Mouse (Mus musculus) kidney, postnatal 0 days (tissue): ENCODE results near the gene Dusp8. TPM values are rescaled to one million over a fixed set of nuclear protein-coding genes. Genes with fewer than 3 reads are reported as not detected.

Experiments
- ATAC-seq: fragments of 200-750 bp; cut with Nextera tagmentation; replicated peaks from 2 replicates; pipeline ENCODE4 v1.8.0; 2017; ENCODE audit warnings: low read depth, moderate number of reproducible peaks, moderate TSS enrichment, moderate library complexity; ENCODE audit not compliant: low FRiP score
- DNase-seq: peaks from one replicate; pipeline ENCODE4 v3.0.0-alpha.2; 2016; ENCODE audit warnings: low spot score
- H3K27ac ChIP-seq: fragments of 300-500 bp; sonication (generic); 2 replicates; pipeline ENCODE4 v1.5.1; 2014; ENCODE audit warnings: mild to moderate bottlenecking
- H3K27me3 ChIP-seq: fragments of 300-500 bp; sonication (generic); 2 replicates; pipeline ENCODE4 v1.6.1; 2014; ENCODE audit warnings: low read length, mixed read lengths; ENCODE audit not compliant: insufficient read depth
- H3K36me3 ChIP-seq: fragments of 300-500 bp; sonication (generic); 2 replicates; pipeline ENCODE4 v1.6.1; 2014; ENCODE audit warnings: low read length, mixed read lengths; ENCODE audit not compliant: insufficient read depth
- H3K4me1 ChIP-seq: fragments of 300-500 bp; sonication (generic); replicated peaks from 2 replicates; pipeline ENCODE4 v1.6.1; 2014; ENCODE audit warnings: antibody characterized with exemption, low read length, mixed read lengths; ENCODE audit not compliant: insufficient read depth
- H3K4me2 ChIP-seq: fragments of 300-500 bp; sonication (generic); 2 replicates; pipeline ENCODE4 v1.6.1; 2014; ENCODE audit warnings: mild to moderate bottlenecking, low read length, moderate library complexity, mixed read lengths
- H3K4me3 ChIP-seq: fragments of 300-500 bp; sonication (generic); replicated peaks from 2 replicates; pipeline ENCODE4 v1.5.1; 2014; ENCODE audit warnings: low read depth, low read length
- H3K9ac ChIP-seq: fragments of 300-500 bp; sonication (generic); 2 replicates; pipeline ENCODE4 v1.6.1; 2014; ENCODE audit warnings: low read depth, low read length
- H3K9me3 ChIP-seq: fragments of 300-500 bp; sonication (generic); replicated peaks from 2 replicates; pipeline ENCODE4 v1.6.1; 2016; ENCODE audit warnings: low read length, inconsistent platforms, mixed read lengths
- CTCF ChIP-seq: IDR thresholded peaks from 2 replicates; pipeline ENCODE4 v1.5.1; 2016; ENCODE audit warnings: antibody characterized with exemption, low read depth, mild to moderate bottlenecking, moderate library complexity
- WGBS: fragments of 180-500 bp; shearing (Covaris S2); extraction: QIAGEN DNeasy Blood & Tissue Kit; methylation state at CpG from one replicate; pipeline ENCODE4 v1.1.7; 2014; 5-methylcytosine and 5-hydroxymethylcytosine counted together
- polyA plus RNA-seq: library from polyadenylated mRNA; unstranded; fragments of >200 nt; fragmentation: Nextera tagmentation; extraction: Ambion mirVana; gene quantifications from 2 replicates; pipeline ENCODE4 v1.2.1, GENCODE M21; 2015

Gene Dusp8
- polyA plus RNA-seq, 1 experiment from 2014 or later: 2.5 TPM

GRCm38 (mm10) chr7:142082179-142082578 is 13.5 kb downstream of the Dusp8 start:
- Histone ChIP-seq H3K9me3 (no peaks in the 10 kb centered on the region), H3K27me3 (0 out of 2 replicates have a peak, but pooled peaks cover 12% of the 10 kb centered on the region), H3K4me3 (peak overlapping the region; percentile 13; the same call in 1 of the 2 replicates), H3K27ac (no peak overlapping the region), H3K36me3 (no peaks in the 10 kb centered on the region), H3K9ac (peak overlapping the region; percentile 28; the same call in 1 of the 2 replicates), H3K4me1 (no peaks in the 10 kb centered on the region), H3K4me2 (peak overlapping the region; percentile 53)
- DNase-seq: no peak
- WGBS: 19% methylated on average over 31 of the region's 38 CpGs
- 0 out of 2 replicates have a peak, but pooled peaks have one; percentile 30 for ATAC-seq
- TF ChIP-seq CTCF: no peak

- WGBS: 26% methylated on average over 17 of the region's 17 CpGs
- Histone ChIP-seq H3K4me1 (no peaks in the 10 kb centered on the region), H3K27me3 (0 out of 2 replicates have a peak, but pooled peaks cover 12% of the 10 kb centered on the region), H3K36me3 (no peaks in the 10 kb centered on the region), H3K27ac (no peak overlapping the region), H3K9me3 (no peaks in the 10 kb centered on the region), H3K4me2 (peak overlapping the region; percentile 53), H3K9ac (peak overlapping the region; percentile 28; the same call in 1 of the 2 replicates), H3K4me3 (no peak overlapping the region)
- no peak for TF ChIP-seq CTCF
- DNase-seq (no peak), ATAC-seq (no peak)
Observed at GRCm38 (mm10) chr7:142081736-142082135, 13.9 kb downstream of the Dusp8 start.

GRCm38 (mm10) chr7:142080876-142081275 is 14.8 kb downstream of the Dusp8 start:
- no peak overlapping the region for H3K27ac ChIP-seq
- H3K4me2 ChIP-seq: no peak overlapping the region
- H3K9ac ChIP-seq: no peak overlapping the region
- H3K4me3 ChIP-seq: no peak overlapping the region
- no peak for TF ChIP-seq CTCF
- 0 out of 2 replicates have a peak, but pooled peaks cover 12% of the 10 kb centered on the region for H3K27me3 ChIP-seq
- no peak for ATAC-seq
- 74% methylated on average over 2 of the region's 2 CpGs for WGBS
- H3K9me3 ChIP-seq: no peaks in the 10 kb centered on the region
- no peaks in the 10 kb centered on the region for H3K4me1 ChIP-seq
- no peaks in the 10 kb centered on the region for H3K36me3 ChIP-seq
- DNase-seq: no peak

GRCm38 (mm10) chr7:142079365-142079764 is 16.3 kb downstream of the Dusp8 start:
- DNase-seq (no peak), ATAC-seq (no peak)
- Histone ChIP-seq H3K4me3 (no peak overlapping the region), H3K27me3 (peaks cover 12% of the 10 kb centered on the region; the same call in 1 of the 2 replicates), H3K4me2 (no peak overlapping the region), H3K36me3 (no peaks in the 10 kb centered on the region), H3K27ac (no peak overlapping the region), H3K9me3 (no peaks in the 10 kb centered on the region), H3K4me1 (no peaks in the 10 kb centered on the region), H3K9ac (no peak overlapping the region)
- WGBS: 46% methylated on average over 5 of the region's 5 CpGs
- TF ChIP-seq CTCF: no peak

GRCm38 (mm10) chr7:142077138-142077537 is 18.5 kb downstream of the Dusp8 start:
- H3K4me3 ChIP-seq: no peak overlapping the region
- no peak overlapping the region for H3K4me2 ChIP-seq
- H3K36me3 ChIP-seq: no peaks in the 10 kb centered on the region
- TF ChIP-seq CTCF: no peak
- DNase-seq (no peak), ATAC-seq (no peak)
- no peak overlapping the region for H3K9ac ChIP-seq
- no peak overlapping the region for H3K27ac ChIP-seq
- no peaks in the 10 kb centered on the region for H3K9me3 ChIP-seq
- peaks cover 4% of the 10 kb centered on the region; the same call in 1 of the 2 replicates for H3K27me3 ChIP-seq
- no peaks in the 10 kb centered on the region for H3K4me1 ChIP-seq
- 53% methylated on average over 3 of the region's 3 CpGs for WGBS

GRCm38 (mm10) chr7:142074146-142074886 is 21.3 kb downstream of the Dusp8 start:
- TF ChIP-seq CTCF: no peak
- 68% methylated on average over 8 of the region's 8 CpGs for WGBS
- ATAC-seq: no peak

More at GRCm38 (mm10) chr7:142074146-142074886, 21.3 kb downstream of the Dusp8 start:
- no peaks in the 10 kb centered on the region for H3K9me3 ChIP-seq
- no peak overlapping the region for H3K27ac ChIP-seq
- H3K4me1 ChIP-seq: no peaks in the 10 kb centered on the region
- H3K27me3 ChIP-seq: no peaks in the 10 kb centered on the region; the same call in 1 of the 2 replicates
- no peak for DNase-seq
- H3K36me3 ChIP-seq: no peaks in the 10 kb centered on the region
- H3K4me2 ChIP-seq: no peak overlapping the region
- H3K4me3 ChIP-seq: no peak overlapping the region
- H3K9ac ChIP-seq: no peak overlapping the region
